Mouse (Mus musculus) cerebellum, adult 11 months (tissue): ENCODE measurements around the gene Mtmr10.

Experiments used
- DNase-seq: peaks from one replicate; pipeline ENCODE4 v3.0.0; 2022

Mtmr10 gene

DNA sequence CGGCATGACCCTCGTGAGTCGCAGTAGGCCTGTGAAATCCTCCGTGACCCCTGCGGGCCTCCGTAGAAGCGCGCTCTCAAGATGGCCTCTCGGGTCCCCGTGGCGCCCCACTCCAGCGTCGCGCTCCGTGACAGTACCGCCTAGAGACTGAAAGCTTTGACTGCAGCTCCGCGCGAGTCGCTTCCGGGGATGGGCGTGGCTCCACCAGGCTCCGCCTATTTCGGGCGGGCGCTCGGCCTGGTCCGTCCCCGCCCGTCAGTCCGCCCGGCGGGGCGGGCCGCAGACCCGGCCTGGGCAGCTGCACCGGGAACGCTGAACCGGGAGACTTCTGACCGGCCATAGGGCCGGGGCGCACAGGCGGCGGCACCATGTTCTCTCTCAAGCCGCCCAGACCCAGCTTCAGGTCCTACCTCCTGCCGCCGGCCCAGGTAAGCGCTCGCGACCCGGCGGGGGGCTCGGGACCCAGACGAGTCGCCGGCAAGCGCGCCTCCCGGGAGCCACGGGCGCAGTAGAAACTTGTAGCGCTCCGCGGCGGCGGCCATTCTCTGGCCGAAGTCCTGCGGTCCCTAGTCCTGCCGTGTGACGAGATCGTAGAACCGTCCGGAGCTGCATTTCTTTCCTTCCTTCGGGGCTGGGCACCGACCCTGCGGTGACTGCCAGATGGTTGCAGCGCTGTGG, at the start of gene Mtmr10:
Gene Mtmr10 (plus strand): TSS at position 240 of the 678 bp plus-strand sequence.
- DNase-seq: peak; percentile 97

DNA sequence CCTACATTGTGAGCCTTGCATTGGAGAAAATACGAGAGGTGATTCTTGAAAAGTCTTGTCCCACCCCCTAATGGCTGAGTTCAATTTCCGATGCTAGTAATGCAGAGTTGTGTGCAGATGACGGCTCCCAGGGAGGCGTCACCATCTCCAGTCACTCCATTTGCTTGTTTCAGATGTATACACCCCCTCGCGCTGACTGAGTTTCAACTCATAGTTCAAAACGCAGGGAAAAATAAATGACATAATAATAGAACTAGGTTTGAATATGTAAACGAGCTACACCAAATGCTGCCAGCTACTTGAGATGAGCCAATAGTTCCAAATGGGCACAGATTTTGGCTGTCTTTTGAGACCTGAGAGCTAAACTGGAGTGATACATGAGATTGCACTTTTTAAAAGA, 49.7 kb upstream of the Mtmr10 start:
- DNase-seq: no peak

DNA sequence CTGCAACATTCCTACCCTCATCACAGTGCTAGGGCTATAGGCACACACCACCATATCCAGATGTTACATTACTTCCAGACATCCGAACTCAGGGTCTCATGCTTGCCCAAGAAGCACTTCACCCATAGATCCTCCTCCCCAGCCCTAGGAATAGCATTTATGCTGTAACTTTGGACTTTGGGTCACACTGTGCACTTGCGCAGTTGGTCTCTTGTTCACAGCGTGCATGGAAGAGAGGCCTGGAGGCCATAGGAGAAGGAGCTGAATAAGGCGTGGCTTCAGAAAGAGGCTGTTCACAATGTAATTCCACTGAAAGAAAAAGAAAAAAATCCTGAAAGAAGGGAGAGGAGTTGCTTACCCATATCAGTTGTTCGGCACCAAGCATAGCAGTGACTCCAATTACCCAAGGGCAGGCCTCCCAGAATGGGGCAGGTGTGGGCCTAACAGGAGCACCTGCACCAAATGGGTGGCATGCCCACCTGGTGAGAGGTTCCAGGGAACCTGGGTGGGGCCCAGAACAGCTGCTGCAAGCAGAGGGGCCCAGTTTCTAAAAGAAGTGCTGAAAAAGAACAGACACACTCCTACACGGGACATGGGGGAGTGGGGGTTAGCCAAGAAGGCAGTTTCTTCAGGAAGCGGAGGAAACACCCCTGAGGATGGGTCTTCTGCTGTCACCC, 48.9 kb upstream of the Mtmr10 start:
- no peak for DNase-seq

DNA sequence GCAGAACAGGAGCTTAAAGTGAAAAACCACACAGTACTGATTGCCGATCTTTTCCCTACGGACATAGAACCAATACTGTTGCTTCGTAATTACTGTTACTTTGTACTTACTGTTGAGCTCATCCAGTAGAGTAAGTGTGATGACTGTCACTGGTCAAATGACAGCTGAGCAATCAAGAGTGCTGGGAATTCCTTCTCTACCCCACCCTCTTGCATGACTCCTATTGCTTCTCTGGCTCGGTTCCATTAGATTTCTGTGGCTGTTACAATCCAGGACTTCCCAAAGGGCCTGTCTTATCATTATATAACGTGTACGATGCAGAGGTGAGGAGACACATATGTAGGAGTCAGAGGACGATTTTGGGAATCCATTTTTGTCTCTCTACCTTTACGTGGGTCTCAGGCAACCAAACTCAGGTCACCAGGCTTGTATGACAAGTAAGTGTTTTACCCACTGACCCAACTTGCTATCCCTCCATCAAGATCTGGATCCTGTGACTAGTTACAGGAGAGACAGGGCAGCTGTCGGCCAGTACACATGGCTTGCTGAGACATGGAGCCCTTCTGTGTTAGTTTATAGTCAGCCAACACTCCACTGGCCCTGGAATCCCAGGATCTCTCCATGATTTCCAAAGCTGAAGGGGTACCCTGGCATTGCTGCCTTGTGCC, 48.2 kb upstream of the Mtmr10 start:
- DNase-seq: no peak

DNA sequence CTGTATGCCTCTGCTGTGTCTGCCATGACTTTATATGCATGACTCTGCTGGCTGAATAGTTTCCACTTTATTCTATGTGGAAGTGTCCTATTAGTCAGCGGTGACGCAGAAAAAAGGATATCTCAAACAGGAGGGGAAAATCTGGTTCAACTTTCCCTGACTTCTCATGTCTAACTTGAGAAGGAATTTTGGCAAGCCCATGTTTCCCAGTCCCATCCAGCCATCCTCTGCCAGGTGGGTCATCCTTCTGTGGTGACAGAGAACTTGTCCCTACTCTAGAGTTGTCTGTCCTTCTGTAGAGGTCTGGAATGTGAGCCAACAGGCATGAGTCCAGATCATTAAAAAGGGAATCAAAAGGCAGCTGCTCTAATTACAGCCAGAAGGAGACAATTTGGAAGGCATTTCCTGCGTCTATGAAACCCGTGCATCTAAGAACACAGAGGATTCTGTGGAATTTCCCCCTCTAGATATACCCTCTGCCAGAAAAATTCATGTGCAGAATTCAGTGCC, 47.6 kb upstream of the Mtmr10 start:
- DNase-seq: peak; percentile 2

DNA sequence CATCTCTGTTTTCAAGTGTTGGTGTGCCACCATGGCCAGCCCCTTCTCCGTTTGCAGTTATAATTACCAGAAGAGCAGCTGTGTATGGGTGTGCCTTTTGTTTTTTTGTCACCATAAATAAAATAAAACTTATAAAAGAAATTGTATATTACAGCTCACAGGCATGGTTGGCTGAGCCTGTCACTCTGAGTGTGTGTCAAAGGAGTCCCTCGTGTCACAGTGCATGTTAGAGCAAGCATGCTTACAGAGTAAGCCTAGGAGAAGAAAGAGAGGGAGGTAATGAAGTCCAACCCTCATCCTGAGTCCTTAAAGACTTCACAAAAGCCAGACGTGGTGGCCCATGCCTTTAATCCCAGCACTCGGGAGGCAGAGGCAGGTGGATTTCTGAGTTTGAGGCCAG, 45.0 kb upstream of the Mtmr10 start:
- DNase-seq: no peak

DNA sequence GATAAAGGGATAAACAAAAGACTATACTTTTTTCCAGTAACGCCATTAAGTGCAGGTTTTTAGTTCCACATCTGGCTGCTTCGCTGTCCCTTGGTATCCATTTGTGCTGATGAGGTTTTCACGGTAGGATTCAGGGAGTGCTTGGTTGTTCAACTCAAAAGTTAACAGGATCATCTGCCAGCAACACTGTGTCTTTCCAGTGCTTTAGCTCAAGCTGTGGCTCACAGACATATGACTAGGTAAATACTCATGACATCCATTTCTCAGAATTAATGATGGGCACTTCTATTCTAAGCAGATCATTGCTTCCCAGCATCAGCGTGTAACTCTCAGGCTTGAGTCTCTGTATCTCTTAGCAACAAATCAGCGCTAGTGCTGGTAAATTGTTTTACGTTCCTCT, 43.1 kb upstream of the Mtmr10 start:
- no peak for DNase-seq

DNA sequence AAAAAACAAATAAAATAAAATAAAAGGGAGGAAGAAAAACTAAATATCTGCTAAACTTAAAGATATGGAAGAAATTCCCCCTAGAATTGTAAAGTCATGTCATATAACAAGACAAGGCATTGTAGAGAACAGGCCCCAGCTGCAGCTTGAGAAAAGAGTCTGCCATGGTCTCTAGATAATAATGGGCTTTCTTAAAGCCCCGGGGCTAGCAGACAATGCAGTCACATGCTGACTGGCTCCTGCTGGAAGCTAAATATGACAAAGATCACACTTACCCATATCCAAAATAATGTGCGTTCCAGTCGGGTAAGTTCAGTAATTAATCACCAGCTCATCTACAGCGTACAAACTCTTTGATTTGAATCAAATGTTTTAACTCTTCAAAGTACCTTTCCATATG, 40.7 kb upstream of the Mtmr10 start:
- DNase-seq: no peak

DNA sequence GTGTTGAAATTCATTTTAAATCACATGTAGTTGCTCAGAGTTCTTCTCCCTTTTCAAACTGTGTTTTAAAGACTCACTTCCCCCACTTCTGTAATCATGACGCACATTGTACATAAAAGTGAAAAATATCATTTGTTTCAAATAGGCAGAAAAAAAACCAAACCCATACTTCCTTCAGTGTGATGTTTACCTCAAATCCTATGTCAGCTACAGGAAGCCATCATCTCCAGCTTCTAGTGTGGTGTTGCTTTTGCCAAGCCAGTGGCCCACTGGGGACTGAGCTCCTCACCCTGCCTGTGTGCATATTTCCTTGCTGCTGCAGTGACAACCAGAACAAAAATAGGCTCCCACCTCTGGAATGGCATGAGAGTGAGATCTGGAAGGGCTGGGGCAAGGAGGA, 39.1 kb upstream of the Mtmr10 start:
- no peak for DNase-seq

DNA sequence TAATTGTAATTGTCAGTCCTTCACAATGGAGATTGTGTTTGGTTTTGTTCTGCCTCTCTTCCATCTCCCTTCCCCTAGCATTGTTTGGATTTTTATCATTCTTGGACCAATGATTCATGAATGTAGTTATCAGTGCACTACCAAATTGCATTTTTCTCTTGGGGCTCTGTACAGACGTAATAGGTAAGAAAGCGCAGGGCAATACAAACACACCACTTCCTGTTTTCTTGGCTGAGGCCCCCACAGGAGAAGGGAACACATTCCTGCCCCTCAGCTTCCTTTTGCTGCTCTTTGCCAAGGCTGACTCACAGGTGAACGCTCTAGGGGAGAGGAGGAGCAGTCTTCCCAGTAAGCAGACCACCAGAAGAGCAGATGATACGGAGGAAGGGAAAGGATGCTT, 37.7 kb upstream of the Mtmr10 start:
- DNase-seq: no peak

DNA sequence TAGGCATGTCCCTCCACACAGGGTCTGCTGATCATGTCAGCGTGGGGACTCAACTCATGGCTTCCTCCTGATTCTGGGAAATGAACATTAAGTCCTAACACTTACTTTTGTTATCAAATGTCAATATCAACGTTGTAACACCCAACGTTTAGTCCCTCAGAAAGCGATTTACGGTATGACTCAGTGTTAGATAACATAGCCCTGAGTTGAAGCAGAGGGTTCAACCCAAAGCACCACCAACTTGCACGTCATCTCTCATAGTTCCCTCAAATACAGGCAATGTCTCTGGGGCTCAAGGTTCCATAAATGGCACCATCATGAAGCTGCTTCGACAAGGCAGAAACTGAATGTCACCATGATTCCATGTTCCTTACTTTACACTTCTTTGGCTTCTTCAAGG, 37.0 kb upstream of the Mtmr10 start:
- no peak for DNase-seq

DNA sequence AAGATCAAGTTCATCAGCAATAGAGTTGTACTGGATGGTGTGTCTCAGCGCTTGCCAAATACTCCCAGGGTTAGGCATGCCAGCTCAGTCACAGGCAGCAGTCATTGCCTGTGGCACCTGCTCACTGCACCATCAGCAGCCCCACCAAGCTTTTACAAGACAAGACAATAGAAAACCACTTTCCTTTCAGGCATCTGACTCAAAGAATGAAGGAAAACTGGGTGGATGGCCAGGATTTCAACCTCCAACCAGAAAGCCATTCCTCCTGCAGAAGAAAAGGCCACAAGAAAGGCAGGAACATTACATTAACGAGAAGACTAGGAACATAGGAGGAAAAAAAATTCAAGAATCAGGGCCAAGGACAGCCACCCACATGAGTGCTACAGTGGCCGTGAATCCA, 33.7 kb upstream of the Mtmr10 start:
- no peak for DNase-seq

DNA sequence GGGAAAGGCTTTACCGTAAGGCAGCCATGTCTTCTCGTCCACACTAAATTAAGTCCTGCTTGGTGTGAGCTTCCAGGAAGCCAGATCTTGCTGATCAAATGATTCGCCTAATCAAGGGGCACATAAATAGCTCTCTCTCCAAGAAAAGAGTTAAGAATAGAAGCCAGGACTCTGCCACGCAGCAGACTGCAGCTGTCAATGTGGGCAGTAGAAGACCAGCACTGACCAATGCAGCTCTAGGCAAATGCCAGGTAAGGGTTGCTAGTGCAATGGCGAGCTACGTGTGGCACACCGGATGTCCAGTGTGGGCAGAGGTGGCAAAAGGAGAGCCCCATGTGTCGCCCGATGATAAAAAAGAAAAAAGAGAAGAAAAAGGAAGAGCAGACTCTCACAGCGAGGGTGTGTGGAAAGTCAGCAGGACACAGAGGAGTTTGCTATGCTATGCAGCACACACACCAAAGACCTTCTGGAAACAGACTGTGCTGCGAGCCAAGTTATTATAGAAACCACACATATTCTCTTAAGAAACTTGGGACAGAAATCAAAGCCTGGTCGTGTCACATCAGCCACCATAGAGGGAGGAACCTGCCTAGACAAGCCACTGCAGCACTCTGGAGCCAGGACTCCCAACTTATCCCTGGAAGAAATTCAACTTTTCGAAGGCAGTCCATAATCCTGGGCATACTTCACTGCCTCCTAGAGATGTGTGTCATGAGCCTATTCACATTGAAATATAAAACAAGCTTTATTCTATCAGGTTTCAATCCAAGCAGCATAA, 21.8 kb upstream of the Mtmr10 start:
- DNase-seq: no peak

DNA sequence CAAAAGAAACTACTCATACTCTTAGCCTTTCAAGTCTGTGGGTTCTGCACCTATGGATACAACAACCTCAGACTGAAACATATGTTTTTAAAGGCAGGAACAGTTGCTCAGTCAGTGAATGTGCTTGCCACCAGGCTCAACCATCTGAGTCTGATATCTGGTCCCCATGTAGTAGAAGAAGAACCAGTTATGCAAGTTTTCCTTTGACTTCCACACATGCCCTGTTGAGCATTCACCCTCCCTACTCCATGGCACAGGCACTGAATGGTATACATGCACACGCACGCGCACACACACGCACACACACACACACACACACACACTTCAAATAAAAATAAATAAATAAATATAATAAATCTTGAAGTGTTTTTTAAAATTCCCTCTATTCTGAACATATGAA, 20.9 kb upstream of the Mtmr10 start:
- DNase-seq: no peak

DNA sequence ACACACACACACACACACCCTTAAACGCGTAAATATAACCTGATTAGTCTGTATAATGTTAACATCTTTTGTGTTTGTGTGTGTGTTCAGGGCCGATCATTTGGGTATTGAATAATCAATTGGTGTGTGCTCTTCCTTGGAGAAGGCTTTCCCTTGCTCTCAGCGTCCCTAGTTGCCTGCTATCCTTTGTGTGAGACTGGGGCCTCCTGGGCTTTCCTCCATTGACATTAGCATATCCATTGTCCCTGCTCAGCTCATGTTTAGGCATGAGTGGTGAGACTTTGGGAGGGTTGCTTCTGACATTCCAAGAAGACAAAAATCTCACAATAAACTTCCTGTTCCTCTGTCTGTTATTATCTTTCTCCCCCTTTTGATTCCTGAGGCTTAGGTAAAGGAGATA, 15.5 kb upstream of the Mtmr10 start:
- no peak for DNase-seq

DNA sequence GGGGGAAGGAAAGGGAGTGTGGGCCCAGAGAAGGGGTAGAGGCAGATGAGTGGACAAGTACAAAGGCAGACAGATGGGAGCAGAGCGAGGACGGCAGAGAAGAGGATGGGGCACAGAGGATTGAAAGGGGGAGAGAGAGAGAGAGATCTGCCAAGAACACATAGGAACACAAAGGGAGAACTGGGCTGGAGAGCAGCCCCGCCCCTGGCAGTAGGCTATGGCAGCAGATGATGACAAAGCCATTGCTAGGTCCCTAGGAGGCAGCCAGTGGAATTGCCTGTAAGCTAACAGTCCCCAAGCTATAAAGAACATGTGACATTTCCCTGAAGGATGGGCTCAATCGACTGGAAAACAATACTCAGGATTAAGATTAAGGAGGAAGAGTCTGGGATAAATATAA, 11.9 kb upstream of the Mtmr10 start:
- no peak for DNase-seq

DNA sequence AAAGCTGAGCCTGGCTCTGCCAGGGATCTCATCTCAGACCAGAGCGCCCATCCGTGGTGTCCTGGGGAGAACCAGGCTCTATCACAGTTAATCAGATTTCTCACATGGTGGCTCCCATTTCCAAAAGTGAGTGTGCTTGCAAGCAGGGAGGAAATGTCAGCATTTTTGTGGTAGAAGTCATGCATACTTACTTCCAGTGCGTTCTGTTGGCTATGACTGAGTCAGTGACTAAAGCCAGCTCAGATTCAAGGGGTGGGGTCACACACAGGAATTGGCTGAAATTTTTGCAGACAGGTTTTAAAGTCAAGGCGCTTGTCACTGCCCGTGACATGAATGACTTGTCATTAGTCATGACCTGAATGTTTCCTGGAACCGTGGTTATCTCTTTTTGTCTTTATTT, 10.5 kb upstream of the Mtmr10 start:
- no peak for DNase-seq

DNA sequence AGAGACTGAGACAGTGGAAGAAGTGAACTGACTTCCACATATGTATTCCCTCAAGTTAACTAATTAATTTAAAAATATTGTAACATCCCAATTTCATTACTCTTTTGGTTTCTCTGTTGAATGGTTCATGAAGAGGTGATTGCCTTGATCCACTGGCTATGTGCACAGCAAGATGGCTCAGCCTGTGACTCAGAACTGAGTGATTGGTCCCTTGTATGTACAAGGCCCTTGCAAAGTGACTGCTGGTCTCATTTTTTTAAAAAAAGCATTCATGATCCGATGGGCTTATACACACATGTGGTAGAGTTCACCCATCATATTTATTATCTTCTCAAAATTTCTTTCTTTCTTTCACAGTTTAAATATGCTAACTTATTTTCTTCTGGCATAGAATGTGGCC, 8.9 kb upstream of the Mtmr10 start:
- no peak for DNase-seq

DNA sequence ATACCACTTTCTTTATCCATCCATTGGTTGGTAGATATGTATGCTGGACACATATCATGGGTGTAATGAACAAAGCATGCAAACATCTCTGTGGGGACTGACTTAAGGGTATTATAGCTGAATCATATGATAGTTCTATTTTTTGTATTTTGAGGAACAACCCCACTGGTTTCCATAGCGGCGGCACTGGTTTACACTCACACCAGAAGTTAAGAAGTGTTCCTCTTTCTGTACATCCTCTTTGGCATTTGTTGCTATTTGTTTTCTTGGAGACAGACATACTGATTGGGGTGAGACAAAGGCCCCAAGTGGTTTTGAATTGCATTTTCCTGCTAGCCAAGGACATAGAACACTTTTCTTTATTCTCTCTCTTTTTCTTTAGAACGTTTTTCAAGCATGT, 7.9 kb upstream of the Mtmr10 start:
- no peak for DNase-seq

DNA sequence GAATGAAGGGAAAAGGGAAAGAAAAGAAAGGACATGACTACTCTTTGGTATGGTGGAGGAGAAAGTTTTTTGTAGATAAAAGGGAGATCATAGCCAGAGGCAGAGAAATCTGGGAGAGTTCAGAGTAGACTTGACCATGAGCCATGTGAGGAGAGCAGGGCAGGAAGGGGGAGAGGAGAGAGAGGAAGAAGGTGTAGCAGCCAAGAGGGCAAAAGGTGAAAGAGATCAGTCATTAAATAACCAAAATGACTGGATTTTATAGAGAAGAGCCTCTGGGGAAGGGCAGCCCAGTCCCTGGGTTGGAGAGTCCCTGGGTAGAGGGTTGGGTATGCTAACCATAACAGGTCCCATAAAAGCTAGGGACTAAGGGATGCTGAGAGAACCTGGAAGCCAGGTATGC, 887 bp upstream of the Mtmr10 start:
- no peak for DNase-seq

DNA sequence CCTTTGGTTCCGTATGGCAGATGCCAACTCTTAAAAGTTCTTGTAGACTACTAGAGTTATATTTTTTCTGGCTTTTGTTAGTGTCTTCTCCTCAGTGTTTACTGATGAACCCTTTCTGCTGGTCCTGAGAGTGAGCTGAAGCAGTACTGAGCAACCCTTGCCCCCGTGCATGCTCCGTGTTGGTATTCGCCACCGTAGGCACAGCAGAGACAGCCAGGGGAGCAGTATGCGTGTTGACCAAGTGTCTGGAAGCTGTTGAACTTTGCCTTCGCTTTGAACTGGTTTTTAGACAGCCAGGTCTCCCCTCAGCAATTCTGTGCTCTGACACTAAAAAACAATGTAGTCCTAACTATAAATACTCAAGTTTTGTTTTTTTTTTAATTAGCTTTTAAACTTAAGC, 2.0 kb downstream of the Mtmr10 start:
- no peak for DNase-seq

DNA sequence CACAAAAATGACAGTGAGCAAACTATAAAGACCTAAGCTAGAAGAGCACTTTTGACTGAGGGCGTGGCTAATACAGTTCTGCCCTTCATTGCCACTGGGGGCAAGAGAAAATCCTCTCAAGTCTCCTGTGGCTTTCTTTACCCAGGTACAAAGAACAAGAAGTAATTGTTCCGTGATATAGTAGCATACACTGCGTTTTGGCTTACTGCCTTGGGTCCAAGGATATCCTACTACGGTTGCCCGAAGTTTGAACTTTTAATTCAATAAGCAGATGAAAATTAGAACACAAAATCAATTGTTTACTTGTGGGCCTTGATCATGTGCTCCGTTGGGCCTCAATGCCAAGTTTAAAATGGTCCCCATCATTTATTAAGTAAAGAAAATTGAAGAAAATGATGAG, 3.0 kb downstream of the Mtmr10 start:
- no peak for DNase-seq

DNA sequence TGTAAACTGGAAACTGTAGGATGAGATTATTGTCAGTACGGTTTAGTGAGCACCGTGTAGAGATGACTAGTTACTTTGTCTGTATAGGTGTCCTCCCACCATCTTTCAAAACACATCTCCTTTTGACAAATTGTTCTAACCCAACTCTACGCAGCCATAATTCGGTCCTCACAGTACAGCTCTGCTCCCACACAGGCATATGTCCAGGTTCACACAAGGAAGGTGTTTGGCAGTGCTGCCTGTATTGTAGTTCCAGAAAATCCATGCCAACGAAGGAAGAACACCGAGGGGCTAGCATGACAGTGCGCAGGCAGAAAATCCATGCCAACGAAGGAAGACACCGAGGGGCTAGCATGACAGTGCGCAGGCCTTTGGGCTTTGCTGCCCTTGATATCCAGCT, 4.3 kb downstream of the Mtmr10 start:
- no peak for DNase-seq
